Mouse (Mus musculus): Measurements from ENCODE around the gene Zfp239.

The Zfp239 gene

DNA sequence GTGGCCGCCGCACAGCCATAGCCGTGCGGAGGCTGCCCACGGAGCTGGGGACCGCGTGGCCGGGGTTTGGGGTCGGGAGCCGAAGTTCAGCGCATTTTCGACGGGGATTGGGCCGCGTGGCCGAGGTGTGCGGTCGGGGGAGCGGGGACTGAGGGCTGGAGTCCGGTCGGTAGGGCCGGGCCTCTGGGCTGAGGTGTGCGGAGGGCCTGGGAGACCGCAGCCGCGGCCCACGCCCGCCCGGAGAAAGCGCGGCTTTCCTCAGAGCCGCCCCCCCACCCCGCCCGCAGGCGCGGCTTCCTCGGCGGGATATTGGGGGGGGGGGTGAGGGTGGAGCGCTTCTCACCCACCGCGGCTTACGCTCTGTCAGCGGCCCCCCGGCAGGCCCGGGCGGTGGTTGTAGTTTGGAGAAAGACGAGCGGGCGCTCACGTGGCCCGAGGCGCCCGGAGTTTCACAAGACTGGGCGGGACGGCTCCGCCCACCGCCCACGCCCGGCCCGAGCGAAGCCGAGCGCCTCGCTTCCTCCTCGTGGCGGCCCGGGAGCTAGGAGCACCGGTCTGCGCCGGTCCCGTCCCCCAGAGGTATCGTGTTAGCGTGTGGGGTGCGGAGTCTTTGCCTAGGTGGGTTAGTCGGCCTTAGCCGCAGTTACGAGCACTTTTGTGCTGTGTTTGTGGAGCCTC is 45.5 kb downstream of the Zfp239 start:
- DNase-seq: peak; percentile 56

DNA sequence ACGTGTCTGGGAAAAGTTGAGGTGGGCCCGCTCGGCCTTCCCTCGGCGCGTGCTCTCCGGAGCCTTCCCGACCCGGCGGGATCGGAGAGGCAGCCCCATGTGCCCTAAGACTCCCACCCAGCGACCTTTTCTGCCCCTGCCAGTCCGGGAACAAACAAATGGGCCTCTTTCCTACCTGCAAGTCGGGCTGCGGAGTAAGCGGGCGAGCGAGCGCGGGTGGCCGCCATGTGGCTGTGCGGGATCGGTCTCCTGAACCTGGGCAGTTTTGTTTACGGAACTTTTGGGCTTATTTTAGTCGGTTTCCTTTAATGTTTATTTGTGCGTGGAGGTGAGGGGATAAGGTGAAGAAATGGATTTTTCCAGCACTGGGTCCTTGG is 46.1 kb downstream of the Zfp239 start:
- no peak for DNase-seq

DNA sequence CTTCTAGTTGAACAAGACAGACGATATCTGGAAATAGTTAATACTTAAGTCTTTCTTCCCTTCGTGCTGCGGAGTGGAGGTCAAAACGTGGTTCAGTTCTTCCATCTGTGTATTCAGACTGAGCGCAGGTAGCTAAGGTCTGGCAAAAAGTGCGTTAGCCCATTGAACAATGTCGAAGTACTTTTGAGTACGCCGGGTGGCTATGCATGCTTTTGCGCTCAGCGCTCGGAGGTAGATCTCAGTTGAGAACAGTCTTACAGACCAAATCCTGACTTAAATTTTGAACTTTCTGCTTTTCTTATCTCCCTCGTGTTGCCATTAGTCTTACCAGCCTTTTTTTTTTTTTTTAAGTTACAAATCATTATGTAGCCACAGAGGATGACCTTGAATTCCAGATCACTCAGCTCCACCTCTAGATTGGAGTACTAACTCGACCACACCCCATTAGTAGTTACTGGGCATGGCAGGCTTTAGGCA is 46.6 kb downstream of the Zfp239 start:
- no peak for DNase-seq

DNA sequence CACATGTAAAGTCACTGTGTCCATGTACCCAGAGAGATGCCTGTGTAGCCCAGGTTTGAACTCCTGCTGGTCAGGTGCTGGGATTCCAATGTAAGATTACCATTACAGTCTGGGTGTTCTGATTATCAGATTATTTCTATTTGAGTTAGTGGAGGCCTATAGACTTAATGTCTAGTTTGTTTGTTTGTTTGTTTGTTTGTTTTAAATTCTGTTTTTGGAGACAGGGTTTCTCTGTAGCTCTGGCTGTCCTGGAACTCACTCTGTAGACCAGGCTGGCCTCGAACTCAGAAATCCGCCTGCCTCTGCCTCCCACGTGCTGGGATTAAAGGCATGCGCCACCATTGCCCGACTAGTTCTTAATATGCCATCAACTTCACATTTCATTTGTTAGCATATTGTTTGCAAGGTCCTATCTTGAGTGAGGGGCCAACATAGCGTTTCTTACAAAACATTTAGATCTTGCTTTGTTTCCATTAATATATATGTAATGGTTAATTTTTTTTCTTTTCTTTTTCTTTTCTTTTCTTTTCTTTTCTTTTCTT is 48.3 kb downstream of the Zfp239 start:
- no peak for DNase-seq

DNA sequence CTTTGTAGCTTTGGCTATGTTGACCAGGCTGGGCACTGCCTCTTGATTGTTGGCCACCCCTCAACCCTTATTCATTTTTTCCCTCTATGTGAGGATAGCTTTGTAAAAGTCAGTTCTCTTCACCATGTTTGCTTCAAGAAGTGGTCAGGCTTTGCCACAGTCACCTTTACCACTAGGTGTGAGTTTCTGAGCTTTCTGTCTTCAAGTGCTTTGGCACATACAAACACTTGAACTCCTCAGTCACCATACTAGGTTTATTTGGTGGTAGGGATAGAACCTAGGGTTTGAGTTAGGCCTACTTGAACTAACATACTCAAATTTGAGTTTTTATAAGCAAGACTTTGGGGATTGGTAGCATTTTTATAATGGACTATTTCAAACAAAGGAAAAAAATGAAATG is 52.6 kb downstream of the Zfp239 start:
- DNase-seq: no peak

DNA sequence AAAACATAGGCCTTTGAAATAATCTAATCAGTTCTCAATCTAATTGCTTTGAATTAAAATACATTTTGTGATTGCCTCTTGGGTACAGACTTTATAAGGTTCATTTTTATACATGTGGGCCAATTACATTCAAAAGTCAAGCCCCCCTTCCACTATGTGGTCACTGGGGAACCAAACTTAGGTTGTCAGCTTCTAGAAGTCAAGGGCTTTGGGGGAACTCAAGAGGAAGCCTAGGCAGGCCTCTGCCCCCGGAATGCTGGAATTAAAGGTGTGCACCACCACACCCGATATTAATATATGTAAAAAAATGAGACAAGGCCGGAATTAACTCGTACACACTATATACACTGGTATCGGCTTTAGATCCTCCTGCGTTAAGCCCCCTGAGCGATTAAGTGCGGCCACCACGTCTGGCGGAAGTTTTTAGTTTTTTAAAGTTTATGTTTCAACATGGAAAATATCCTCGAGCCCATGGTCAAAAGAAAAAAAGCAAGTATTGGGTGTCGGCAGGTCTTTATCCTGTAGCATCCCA is 54.4 kb downstream of the Zfp239 start:
- no peak for DNase-seq

DNA sequence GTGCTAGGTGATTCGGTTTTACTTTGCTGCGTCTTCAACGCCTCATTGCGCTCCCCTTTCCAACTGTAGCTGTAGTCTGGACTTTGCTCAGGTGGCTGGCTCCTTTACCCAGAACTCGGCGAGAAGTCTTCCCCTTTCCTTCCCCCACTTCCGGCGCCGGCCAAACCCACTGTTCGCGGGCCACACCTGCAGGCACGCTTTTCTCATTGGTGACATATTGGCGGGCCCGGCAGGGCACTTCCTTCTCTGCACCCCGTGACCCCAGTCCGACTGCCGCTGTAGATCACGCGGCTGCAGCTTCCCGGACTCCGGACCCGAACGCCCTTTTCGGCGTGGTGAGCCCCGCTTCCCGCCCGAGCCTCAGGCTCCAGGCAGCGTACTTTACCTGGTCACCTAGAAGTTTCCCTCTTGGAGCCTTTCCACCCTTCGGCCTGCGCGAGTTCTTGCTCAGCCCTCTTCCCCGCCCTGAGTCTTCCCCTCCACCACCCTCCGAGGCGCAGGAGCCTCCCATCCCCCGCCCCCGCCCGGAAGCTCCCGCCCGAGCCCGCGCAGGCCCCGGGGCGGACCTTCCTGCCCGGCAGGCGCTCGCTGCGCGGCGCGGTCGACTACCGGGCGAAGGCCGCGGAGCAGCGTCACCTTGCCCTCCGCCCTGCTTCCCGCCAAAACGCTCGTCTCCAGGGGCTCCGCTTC is 55.0 kb downstream of the Zfp239 start:
- DNase-seq: peak; percentile 75

DNA sequence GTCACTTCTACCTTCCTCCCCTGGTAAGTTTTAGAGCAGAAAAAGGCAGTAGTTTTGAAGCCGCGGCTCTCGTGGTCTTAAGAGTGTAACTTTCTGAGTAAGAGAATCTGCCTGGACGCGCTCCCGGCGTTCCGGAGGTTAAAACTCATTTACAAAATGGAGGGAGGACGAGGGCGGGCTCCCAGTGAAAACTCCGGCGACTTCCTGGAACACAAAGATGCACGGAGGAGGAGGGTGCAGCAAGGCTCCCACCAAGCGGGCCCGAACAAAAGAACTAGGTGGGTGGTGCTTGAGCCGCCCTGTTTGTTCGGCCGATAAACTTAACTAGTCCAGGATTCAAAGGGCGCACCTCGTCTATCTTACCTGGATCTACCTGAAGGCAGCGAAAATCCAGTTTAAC is 55.7 kb downstream of the Zfp239 start:
- DNase-seq: peak; percentile 55

DNA sequence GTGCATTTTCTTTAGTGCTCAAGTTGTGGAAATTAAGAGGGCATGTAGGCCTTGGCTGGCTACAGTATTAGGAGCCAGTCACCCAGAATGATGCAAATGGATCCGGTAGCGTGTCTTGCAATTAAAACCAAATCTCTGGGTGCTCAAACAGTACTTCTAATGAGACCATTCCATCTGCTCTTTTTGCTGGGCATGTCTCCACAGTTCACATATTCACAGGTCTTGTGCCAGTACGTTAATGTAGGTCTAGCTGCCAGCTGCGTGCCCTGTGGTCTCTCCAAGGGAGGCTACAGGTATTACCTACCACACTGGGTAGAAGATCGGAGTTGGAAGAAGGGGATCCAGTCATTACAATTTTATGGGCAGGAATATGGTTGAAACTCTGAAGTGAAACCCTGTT is 56.1 kb downstream of the Zfp239 start:
- peak; percentile 41 for DNase-seq

DNA sequence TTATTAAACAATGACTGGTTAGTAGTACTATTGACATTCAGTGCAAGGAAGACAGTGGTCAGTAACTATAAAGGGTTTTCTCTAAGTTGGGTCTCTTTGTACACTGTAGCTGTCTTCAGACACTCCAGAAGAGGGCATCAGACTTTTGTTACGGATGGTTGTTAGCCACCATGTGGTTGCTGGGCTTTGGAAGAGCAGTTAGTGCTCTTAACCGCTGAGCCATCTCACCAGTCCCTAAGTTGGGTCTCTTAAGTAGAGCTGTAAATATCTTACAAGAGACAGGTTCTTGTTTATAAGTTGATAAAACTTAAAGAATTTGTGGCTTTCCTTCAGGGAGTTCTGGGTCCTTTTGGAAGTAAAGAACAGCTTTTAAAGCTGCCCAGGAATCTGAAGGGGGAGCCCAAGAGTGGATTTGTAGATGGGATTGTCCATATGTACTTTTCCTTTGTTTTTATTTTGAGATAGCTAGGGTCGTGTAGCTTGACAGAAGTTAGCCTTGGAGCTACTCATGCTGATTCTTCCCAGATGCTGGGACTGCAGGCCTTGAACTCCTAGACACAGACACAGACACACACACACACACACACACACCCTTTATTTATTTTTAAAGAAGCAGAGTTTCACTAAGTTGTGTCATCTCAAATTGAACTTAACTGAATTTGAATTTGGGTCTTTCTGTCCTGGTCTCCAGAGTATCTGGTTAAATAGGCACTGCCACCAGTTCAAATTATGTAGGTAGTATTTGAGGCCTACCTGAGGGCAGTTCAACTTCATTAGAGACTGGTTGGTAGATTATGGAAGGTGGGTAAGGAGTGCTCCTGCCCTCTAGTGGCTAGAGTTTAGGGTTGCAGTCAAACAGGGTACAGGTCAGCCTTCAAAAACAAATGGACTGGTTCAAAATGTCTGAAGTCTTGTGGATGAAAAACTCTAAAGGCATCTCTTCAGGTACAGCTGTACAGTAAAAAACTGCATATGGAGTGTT is 59.0 kb downstream of the Zfp239 start:
- DNase-seq: peak; percentile 66

DNA sequence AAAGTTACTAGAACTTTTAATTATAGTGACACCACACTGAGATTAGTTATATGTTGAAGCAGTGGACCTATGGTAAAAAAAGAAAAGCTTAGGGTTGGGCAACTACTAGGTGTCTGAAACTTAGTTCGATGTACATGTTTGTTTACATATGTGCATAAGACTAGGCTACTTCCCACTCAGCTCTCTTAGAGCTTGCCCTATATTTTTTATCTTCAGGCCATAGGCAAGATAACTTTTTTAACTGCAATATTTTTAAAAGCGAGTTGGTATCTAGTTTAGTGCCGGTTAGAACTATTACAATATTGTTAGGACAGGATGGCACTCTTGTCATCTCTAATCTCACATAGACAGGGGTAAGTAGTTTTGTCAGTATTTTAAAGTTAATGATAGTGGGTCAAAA is 60.1 kb downstream of the Zfp239 start:
- DNase-seq: no peak

Measured in cerebellum, adult 9-10 months (tissue).